Mouse (Mus musculus) MEL (cell line): ENCODE results near the gene Tspan9.

ENCODE experiments used
- CTCF ChIP-seq, 3 experiments: IDR thresholded peaks in 2 of 3; conservative IDR thresholded peaks in 1 of 3; 2 replicates each; pipeline ENCODE4 v1.5.1; 2011 to 2012; ENCODE audit warnings: low read length in 3 of 3, low read depth in 2 of 3, mild to moderate bottlenecking in 2 of 3, improper control_type of control experiment in 1 of 3, inconsistent platforms in 1 of 3, mixed read lengths in 1 of 3, moderate library complexity in 1 of 3; ENCODE audit not compliant: control insufficient read depth in 1 of 3, insufficient read depth in 1 of 3, poor library complexity in 1 of 3, severe bottlenecking in 1 of 3
- EP300 ChIP-seq, 2 experiments: IDR thresholded peaks; 2 replicates each; pipeline ENCODE4 v1.6.1; 2011; ENCODE audit warnings: improper control_type of control experiment in 2 of 2, low read length in 2 of 2, low read depth in 1 of 2, mild to moderate bottlenecking in 1 of 2
- HCFC1 ChIP-seq: IDR thresholded peaks from 2 replicates; pipeline ENCODE4 v1.6.1; 2012; ENCODE audit warnings: low read depth, mild to moderate bottlenecking, inconsistent platforms, low read length, improper control_type of control experiment, moderate library complexity
- JUND ChIP-seq: IDR thresholded peaks from 2 replicates; pipeline ENCODE4 v1.6.1; 2011; ENCODE audit warnings: low read depth, mild to moderate bottlenecking, improper control_type of control experiment, low read length
- KAT2A ChIP-seq: conservative IDR thresholded peaks from 2 replicates; pipeline ENCODE4 v1.6.1; 2012; ENCODE audit warnings: low read depth, low read length, improper control_type of control experiment, inconsistent platforms
- MAX ChIP-seq: IDR thresholded peaks from 2 replicates; pipeline ENCODE4 v1.6.1; 2011; ENCODE audit warnings: low read length, improper control_type of control experiment
- MAZ ChIP-seq: IDR thresholded peaks from 2 replicates; pipeline ENCODE4 v1.6.1; 2012; ENCODE audit warnings: low read depth, mild to moderate bottlenecking, inconsistent platforms, low read length, improper control_type of control experiment
- MXI1 ChIP-seq: IDR thresholded peaks from 2 replicates; pipeline ENCODE4 v1.6.1; 2011; ENCODE audit warnings: mild to moderate bottlenecking, low read depth, low read length, improper control_type of control experiment
- POLR2A ChIP-seq, 2 experiments: IDR thresholded peaks; 2 replicates each; pipeline ENCODE4 v1.6.1; 2011 to 2012; ENCODE audit warnings: low read length in 2 of 2, mild to moderate bottlenecking in 2 of 2, control low read depth in 1 of 2, improper control_type of control experiment in 1 of 2, low read depth in 1 of 2, moderate library complexity in 1 of 2; ENCODE audit not compliant: control insufficient read depth in 1 of 2, insufficient read depth in 1 of 2, poor library complexity in 1 of 2
- POLR2AphosphoS5 ChIP-seq: IDR thresholded peaks from 2 replicates; pipeline ENCODE4 v1.6.1; 2012; ENCODE audit warnings: low read depth, borderline replicate concordance, mild to moderate bottlenecking, inconsistent platforms, low read length, moderate library complexity, mixed read lengths
- TAL1 ChIP-seq: IDR thresholded peaks from 2 replicates; pipeline ENCODE4 v1.6.1; 2012; ENCODE audit warnings: mild to moderate bottlenecking, inconsistent platforms, low read length, moderate library complexity, mixed read lengths
- UBTF ChIP-seq: IDR thresholded peaks from 2 replicates; pipeline ENCODE4 v1.6.1; 2012; ENCODE audit warnings: low read depth, mild to moderate bottlenecking, inconsistent platforms, low read length, improper control_type of control experiment, moderate library complexity, borderline replicate concordance; ENCODE audit not compliant: insufficient read depth
- ZKSCAN1 ChIP-seq: IDR thresholded peaks from 2 replicates; pipeline ENCODE4 v1.6.1; 2012; ENCODE audit warnings: low read depth, mild to moderate bottlenecking, inconsistent platforms, low read length, improper control_type of control experiment, moderate library complexity
- ZMIZ1 ChIP-seq: IDR thresholded peaks from 2 replicates; pipeline ENCODE4 v1.6.1; 2012; ENCODE audit warnings: low read depth, mild to moderate bottlenecking, inconsistent platforms, low read length, improper control_type of control experiment, moderate library complexity

- no peak for TF ChIP-seq CTCF (IDR thresholded peaks at IDR 0.05 in 2 of 3, conservative IDR thresholded peaks at IDR 0.05 in 1 of 3; ENCODE audit: control insufficient read depth in 1 of 3, insufficient read depth in 1 of 3, low read depth in 2 of 3, low read length in 3 of 3, poor library complexity in 1 of 3, severe bottlenecking in 1 of 3)
- TF ChIP-seq EP300 (IDR thresholded peaks at IDR 0.05; ENCODE audit: low read depth in 1 of 2, low read length in 2 of 2), result no peak
- TF ChIP-seq MAZ, result no peak
- no peak for TF ChIP-seq ZKSCAN1
- no peak for TF ChIP-seq POLR2A (IDR thresholded peaks at IDR 0.05; ENCODE audit: control insufficient read depth in 1 of 2, insufficient read depth in 1 of 2, low read depth in 1 of 2, low read length in 2 of 2, poor library complexity in 1 of 2)
- no peak for TF ChIP-seq HCFC1
- no peak for TF ChIP-seq UBTF
- no peak for TF ChIP-seq KAT2A
- TF ChIP-seq MAX, result no peak
- no peak for TF ChIP-seq ZMIZ1
- TF ChIP-seq JUND, result no peak
- TF ChIP-seq POLR2AphosphoS5, result no peak
- TF ChIP-seq MXI1, result no peak
- no peak for TF ChIP-seq TAL1
Observed at GRCm38 (mm10) chr6:127980381-127981045, 162.9 kb downstream of the Tspan9 start.
